ENCODE assay signal across 15 mouse cellular contexts in the genomic region with DNA sequence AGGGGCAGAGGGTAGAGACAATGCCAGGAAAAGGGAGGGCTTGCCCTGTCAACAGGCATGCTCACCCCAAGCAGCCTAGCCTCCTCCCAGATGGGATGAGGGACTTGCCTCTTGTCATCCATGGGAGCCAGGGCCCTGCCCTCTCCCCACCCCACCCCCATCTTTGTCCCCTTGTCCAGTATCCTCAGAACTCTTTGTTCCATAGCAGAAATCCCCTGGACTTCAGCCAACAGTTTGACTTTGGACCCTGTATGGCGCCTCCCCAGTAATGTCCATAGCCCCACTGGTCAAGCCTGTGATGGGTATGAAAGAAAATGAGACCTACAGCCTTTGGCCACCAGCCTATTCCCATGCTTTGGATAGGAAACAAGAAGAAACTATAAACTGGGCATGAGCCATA. TPM values are rescaled to one million over a fixed set of nuclear protein-coding genes. Genes with fewer than 3 reads are reported as not detected.
DNase-seq lines count a peak whose midpoint lies in the region; ATAC-seq and TF ChIP-seq lines count a peak whose summit lies in the region.
"Had no signal": no experiment of that assay in that cellular context is flagged by ENCODE, and none has a peak within 500 bp of the region (broad histone marks: within the 10 kb centered on the region; RNA-seq: fewer than 3 reads in every experiment).

No protein-coding gene starts in this region.

- 86% methylated on average over 1 of the region's 1 CpGs for WGBS in intestine, embryonic 14.5 days
- 91% methylated on average over 1 of the region's 1 CpGs for WGBS in intestine, embryonic 15.5 days
- 67% methylated on average over 1 of the region's 1 CpGs for WGBS in lung, embryonic 15.5 days
- WGBS in liver, embryonic 14.5 days (ENCODE audit: insufficient replicate concordance) = 52% methylated on average over 1 of the region's 1 CpGs

- H3K9ac ChIP-seq in intestine, embryonic 14.5 days (ENCODE audit: low read length) = no peak overlapping the region
- no peak overlapping the region for H3K9ac ChIP-seq in intestine, embryonic 15.5 days
- H3K9ac ChIP-seq in lung, embryonic 15.5 days = no peak overlapping the region
- H3K9ac ChIP-seq in liver, embryonic 14.5 days (replicated peaks) = no peak overlapping the region
- H3K9ac ChIP-seq: embryonic facial prominence, embryonic 15.5 days; forebrain, postnatal 0 days; neural tube, embryonic 13.5 days had no signal

- no peaks in the 10 kb centered on the region for H3K27me3 ChIP-seq in intestine, embryonic 14.5 days (replicated peaks; ENCODE audit: control insufficient read depth, insufficient read depth, low read length)
- H3K27me3 ChIP-seq in intestine, embryonic 15.5 days (replicated peaks) = no peaks in the 10 kb centered on the region
- H3K27me3 ChIP-seq in lung, embryonic 15.5 days = no peaks in the 10 kb centered on the region
- H3K27me3 ChIP-seq in liver, embryonic 14.5 days (ENCODE audit: control insufficient read depth, insufficient read depth, low read length) = no peaks in the 10 kb centered on the region
- H3K27me3 ChIP-seq: embryonic facial prominence, embryonic 15.5 days; neural tube, embryonic 13.5 days had no signal

- no peak overlapping the region for H3K27ac ChIP-seq in intestine, embryonic 14.5 days (ENCODE audit: low read depth)
- H3K27ac ChIP-seq in intestine, embryonic 15.5 days = no peak overlapping the region
- H3K27ac ChIP-seq in lung, embryonic 15.5 days = peak overlapping the region; percentile 2; the same call in 1 of the 2 replicates
- no peak overlapping the region for H3K27ac ChIP-seq in liver, embryonic 14.5 days
- H3K27ac ChIP-seq: embryonic facial prominence, embryonic 15.5 days; neural tube, embryonic 13.5 days had no signal

- peaks cover 54% of the 10 kb centered on the region for H3K36me3 ChIP-seq in intestine, embryonic 14.5 days (ENCODE audit: control insufficient read depth, insufficient read depth, low read length)
- H3K36me3 ChIP-seq in intestine, embryonic 15.5 days = 0 out of 2 replicates have a peak, but pooled peaks cover 2% of the 10 kb centered on the region
- peaks cover 9% of the 10 kb centered on the region; the same call in 1 of the 2 replicates for H3K36me3 ChIP-seq in lung, embryonic 15.5 days
- H3K36me3 ChIP-seq in liver, embryonic 14.5 days (replicated peaks; ENCODE audit: control insufficient read depth, insufficient read depth, low read depth) = no peaks in the 10 kb centered on the region

- no peak for TF ChIP-seq CTCF in liver, embryonic 14.5 days (IDR thresholded peaks at IDR 0.05; ENCODE audit: low read depth)

- peaks cover 28% of the 10 kb centered on the region for H3K4me1 ChIP-seq in intestine, embryonic 14.5 days (replicated peaks; ENCODE audit: control insufficient read depth, insufficient read depth, low read length)
- H3K4me1 ChIP-seq in intestine, embryonic 15.5 days (replicated peaks) = peaks cover 29% of the 10 kb centered on the region
- H3K4me1 ChIP-seq in lung, embryonic 15.5 days = peaks cover 43% of the 10 kb centered on the region
- peaks cover 0 to 21% of the 10 kb centered on the region in 2 experiments; a peak in 2 of 4 replicates for H3K4me1 ChIP-seq in liver, embryonic 14.5 days (replicated peaks; ENCODE audit: control insufficient read depth in 2 of 2, insufficient read depth in 2 of 2, low read length in 1 of 2)

- H3K9me3 ChIP-seq in intestine, embryonic 14.5 days (ENCODE audit: control insufficient read depth, low read length) = no peaks in the 10 kb centered on the region
- no peaks in the 10 kb centered on the region for H3K9me3 ChIP-seq in intestine, embryonic 15.5 days
- H3K9me3 ChIP-seq in lung, embryonic 15.5 days = no peaks in the 10 kb centered on the region
- H3K9me3 ChIP-seq in liver, embryonic 14.5 days (ENCODE audit: control insufficient read depth, low read length) = no peaks in the 10 kb centered on the region
- H3K9me3 ChIP-seq: embryonic facial prominence, embryonic 15.5 days; neural tube, embryonic 13.5 days had no signal

- no peak overlapping the region for H3K4me2 ChIP-seq in intestine, embryonic 14.5 days (ENCODE audit: low read length)
- H3K4me2 ChIP-seq in intestine, embryonic 15.5 days (replicated peaks) = no peak overlapping the region
- no peak overlapping the region for H3K4me2 ChIP-seq in lung, embryonic 15.5 days
- H3K4me2 ChIP-seq in liver, embryonic 14.5 days (ENCODE audit: low read depth) = no peak overlapping the region
- H3K4me2 ChIP-seq: embryonic facial prominence, embryonic 15.5 days; neural tube, embryonic 13.5 days had no signal

- ATAC-seq in intestine, embryonic 14.5 days (replicated peaks; ENCODE audit: low FRiP score, low TSS enrichment, low read depth) = no peak
- ATAC-seq in intestine, embryonic 15.5 days = no peak
- ATAC-seq in lung, embryonic 15.5 days (ENCODE audit: borderline replicate concordance, extremely low read depth, low FRiP score, low TSS enrichment) = no peak
- peak; percentile 42; the same call in 1 of the 2 replicates for ATAC-seq in liver, embryonic 14.5 days (ENCODE audit: insufficient read depth)
- ATAC-seq: forebrain, postnatal 0 days; midbrain, embryonic 16.5 days had no signal

- no peak for TF ChIP-seq EP300 in liver, embryonic 14.5 days (IDR thresholded peaks at IDR 0.05; ENCODE audit: low read depth)

- peak; percentile 38 for DNase-seq in adrenal gland, postnatal 14 days
- no peak for DNase-seq in adrenal gland, postnatal 4 days (ENCODE audit: low spot score in 2 of 2)
- DNase-seq in intestine, embryonic 14.5 days (ENCODE audit: low spot score) = peak; percentile 46
- no peak for DNase-seq in lung, adult 18-20 months
- DNase-seq in liver, embryonic 14.5 days (ENCODE audit: low read depth in 3 of 3, low spot score in 3 of 3) = no peak
- no peak for DNase-seq in cerebellum, postnatal 36 days
- DNase-seq: adrenal gland, postnatal 25 days; cerebellum, adult 11 months; forebrain, postnatal 0 days; gastrocnemius, postnatal 36 days had no signal

- no peak overlapping the region for H3K4me3 ChIP-seq in intestine, embryonic 14.5 days (ENCODE audit: low read depth, low read length)
- H3K4me3 ChIP-seq in intestine, embryonic 15.5 days (replicated peaks) = no peak overlapping the region
- H3K4me3 ChIP-seq in lung, embryonic 15.5 days = no peak overlapping the region
- no peak overlapping the region for H3K4me3 ChIP-seq in liver, embryonic 14.5 days (ENCODE audit: insufficient read depth in 1 of 2, low read depth in 2 of 2, low read length in 2 of 2)
- H3K4me3 ChIP-seq: embryonic facial prominence, embryonic 15.5 days; neural tube, embryonic 13.5 days had no signal

RNA-seq across cellular contexts. Expression of a gene that starts 16.6 kb away (rescaled TPM):
- total RNA-seq in adrenal gland, postnatal 14 days (2021) = 17.4 and 18.5 TPM in 2 replicates
- total RNA-seq in adrenal gland, postnatal 4 days (2021) = 10 to 100 TPM; 18.0 to 19.8 TPM
- polyA plus RNA-seq in intestine, embryonic 14.5 days (2014; fragmentation: Nextera tagmentation; extraction: Ambion mirVana) = 13.3 and 13.6 TPM in 2 replicates
- 12.1 and 13.3 TPM in 2 replicates for polyA plus RNA-seq in intestine, embryonic 15.5 days (2015; fragmentation: Nextera tagmentation; extraction: Ambion mirVana)
- polyA plus RNA-seq in lung, embryonic 15.5 days (2015; fragmentation: Nextera tagmentation; extraction: Ambion mirVana) = 9.0 and 10.3 TPM in 2 replicates
- polyA plus RNA-seq in liver, embryonic 14.5 days (2012; rRNA removed) = 3.7 and 4.4 TPM in 2 replicates
- 5.9 and 6.1 TPM in 2 replicates for polyA plus RNA-seq in liver, embryonic 14.5 days (2014; fragmentation: Nextera tagmentation; extraction: Ambion mirVana)

RNA-seq across cellular contexts. Expression of a gene that starts 47.3 kb away (rescaled TPM):
- total RNA-seq in adrenal gland, postnatal 14 days (2021) = 272 and 320 TPM in 2 replicates
- total RNA-seq in adrenal gland, postnatal 4 days (2021) = 100 to 1,000 TPM; 171 to 173 TPM
- polyA plus RNA-seq in intestine, embryonic 14.5 days (2014; fragmentation: Nextera tagmentation; extraction: Ambion mirVana) = 95.0 and 104 TPM in 2 replicates
- 77.6 and 79.8 TPM in 2 replicates for polyA plus RNA-seq in intestine, embryonic 15.5 days (2015; fragmentation: Nextera tagmentation; extraction: Ambion mirVana)
- polyA plus RNA-seq in lung, embryonic 15.5 days (2015; fragmentation: Nextera tagmentation; extraction: Ambion mirVana) = 83.3 and 88.4 TPM in 2 replicates
- 22.9 and 30.1 TPM in 2 replicates for polyA plus RNA-seq in liver, embryonic 14.5 days (2012; rRNA removed)
- 28.6 and 29.8 TPM in 2 replicates for polyA plus RNA-seq in liver, embryonic 14.5 days (2014; fragmentation: Nextera tagmentation; extraction: Ambion mirVana)

Comparison
In these comparisons a context has a peak if more than half of its experiments do, and no peak if none do; other contexts are left out.
1. DNase-seq: peak in adrenal gland, postnatal 14 days (single experiment) and intestine, embryonic 14.5 days (single experiment); none in adrenal gland, postnatal 4 days (0 of 2), lung, adult 18-20 months (0 of 2), liver, embryonic 14.5 days (0 of 3) and cerebellum, postnatal 36 days (0 of 2).